Mouse (Mus musculus) pancreas, adult 10 weeks (tissue): Measurements from ENCODE around the gene Chchd3. TPM values are rescaled to one million over a fixed set of nuclear protein-coding genes. Genes with fewer than 3 reads are reported as not detected.

Experiments used
- polyA plus RNA-seq: library from polyadenylated mRNA; stranded (reverse); fragments of 350-450 nt; fragmentation: Illumina TruSeq; extraction: RNeasy Lipid Tissue Mini Kit (QIAGEN cat#74804); gene quantifications from one replicate; pipeline ENCODE4 v1.2.3, GENCODE M21; 2015; ENCODE audit warnings: low read depth, low replicate concordance; ENCODE audit not compliant: insufficient read depth

Gene Chchd3
- polyA plus RNA-seq, result 22.2 TPM

GRCm38 (mm10) chr6:33059735-33060576 is at the start of gene Chchd3:
TSS of gene Chchd3 (minus strand) at chr6:33060260.

Other genes starting within 250 kb of the Chchd3 start
- 5.0 TPM for gene Exoc4, start 188.8 kb upstream of the Chchd3 start, polyA plus RNA-seq